Mouse (Mus musculus): ENCODE data around the gene Tyk2. TPM values are rescaled to one million over a fixed set of nuclear protein-coding genes. Genes with fewer than 3 reads are reported as not detected.

The Tyk2 gene
- polyA plus RNA-seq, 1 experiment from 2014 or later, result 13.7 TPM

DNA sequence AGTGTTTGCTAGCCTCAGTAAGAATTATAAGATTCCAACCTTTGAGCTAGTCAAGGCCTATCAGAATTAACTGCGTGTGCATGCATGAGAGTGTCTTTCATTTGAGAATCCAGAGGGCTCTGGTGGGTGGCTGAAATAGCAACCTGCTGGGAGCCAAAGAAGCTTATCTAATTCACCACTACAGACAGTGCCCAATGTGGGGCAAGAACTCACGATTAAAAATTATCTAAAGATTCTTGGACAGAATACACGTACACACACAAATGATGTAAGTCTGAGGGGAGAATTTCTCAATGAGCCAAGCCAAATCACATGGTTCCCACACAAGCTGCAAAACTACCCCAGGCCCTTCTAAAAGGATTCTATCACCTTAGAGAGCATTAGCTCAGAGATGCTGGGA lies 47.7 kb downstream of the Tyk2 start:
- 90% methylated on average over 3 of the region's 3 CpGs for WGBS
- ATAC-seq, result no peak
- H3K4me3 ChIP-seq (replicated peaks; ENCODE audit: low read length), result no peak overlapping the region
- H3K4me1 ChIP-seq (replicated peaks; ENCODE audit: control insufficient read depth, insufficient read depth, low read length), result no peaks in the 10 kb centered on the region
- no peaks in the 10 kb centered on the region for H3K27me3 ChIP-seq (replicated peaks; ENCODE audit: control insufficient read depth, insufficient read depth, low read length)
- no peak overlapping the region for H3K4me2 ChIP-seq (ENCODE audit: low read length)
- H3K36me3 ChIP-seq (ENCODE audit: control insufficient read depth, insufficient read depth), result peaks cover 54% of the 10 kb centered on the region
- no peak overlapping the region for H3K27ac ChIP-seq (ENCODE audit: low read length)
- H3K9me3 ChIP-seq (ENCODE audit: control insufficient read depth, low read length), result no peaks in the 10 kb centered on the region
- no peak overlapping the region for H3K9ac ChIP-seq (replicated peaks; ENCODE audit: low read depth, low read length)

DNA sequence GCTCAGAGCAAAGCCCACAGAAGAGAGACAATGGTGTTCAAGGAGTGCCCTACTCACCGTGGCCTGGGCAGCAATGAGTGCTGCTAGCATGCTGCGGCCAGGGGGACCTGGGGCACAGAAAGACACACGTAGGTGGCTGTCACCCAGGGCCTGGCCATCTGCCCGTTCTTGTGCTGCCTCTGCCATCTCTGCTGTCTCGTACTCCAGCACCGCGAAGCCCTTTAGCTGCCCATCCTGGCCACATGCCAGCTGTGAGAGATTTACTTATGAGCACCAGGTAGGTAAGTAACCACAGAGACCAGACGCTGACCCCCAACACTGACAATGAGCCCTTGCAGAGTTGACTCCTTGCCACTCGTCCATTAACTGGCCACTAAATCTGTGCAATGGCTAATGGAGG lies 49.9 kb downstream of the Tyk2 start:
- Histone ChIP-seq H3K4me2 (ENCODE audit: low read length) (no peak overlapping the region), H3K36me3 (ENCODE audit: control insufficient read depth, insufficient read depth) (peaks cover 51% of the 10 kb centered on the region), H3K9me3 (ENCODE audit: control insufficient read depth, low read length) (no peaks in the 10 kb centered on the region), H3K9ac (replicated peaks; ENCODE audit: low read depth, low read length) (no peak overlapping the region), H3K27me3 (replicated peaks; ENCODE audit: control insufficient read depth, insufficient read depth, low read length) (no peaks in the 10 kb centered on the region), H3K4me1 (replicated peaks; ENCODE audit: control insufficient read depth, insufficient read depth, low read length) (no peaks in the 10 kb centered on the region), H3K27ac (ENCODE audit: low read length) (no peak overlapping the region), H3K4me3 (replicated peaks; ENCODE audit: low read length) (no peak overlapping the region)
- WGBS, result 88% methylated on average over 9 of the region's 9 CpGs
- no peak for ATAC-seq

DNA sequence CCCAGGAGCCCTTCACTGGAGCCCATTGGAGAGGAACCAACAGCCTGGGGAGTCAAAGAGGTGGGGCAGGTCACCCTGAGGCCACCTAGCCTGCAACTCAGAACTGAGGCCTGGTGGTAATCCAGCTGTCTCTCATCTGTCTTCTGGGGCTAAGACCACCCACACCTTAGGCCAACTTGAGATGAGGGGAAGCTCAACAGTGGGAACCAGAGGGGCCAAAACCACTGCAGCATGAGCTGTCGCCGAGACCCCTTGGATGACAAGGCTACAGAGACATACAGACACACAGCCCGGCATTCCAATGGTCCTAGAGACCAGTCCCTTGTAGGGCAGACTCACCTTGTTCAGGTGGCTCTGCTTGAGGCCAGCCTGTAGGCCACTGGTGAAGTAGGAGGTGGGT lies 55.4 kb downstream of the Tyk2 start:
- Histone ChIP-seq H3K27me3 (replicated peaks; ENCODE audit: control insufficient read depth, insufficient read depth, low read length) (no peaks in the 10 kb centered on the region), H3K36me3 (ENCODE audit: control insufficient read depth, insufficient read depth) (peaks cover 31% of the 10 kb centered on the region), H3K4me1 (replicated peaks; ENCODE audit: control insufficient read depth, insufficient read depth, low read length) (peaks cover 15% of the 10 kb centered on the region), H3K4me3 (replicated peaks; ENCODE audit: low read length) (no peak overlapping the region), H3K27ac (ENCODE audit: low read length) (no peak overlapping the region), H3K9me3 (ENCODE audit: control insufficient read depth, low read length) (no peaks in the 10 kb centered on the region), H3K4me2 (ENCODE audit: low read length) (no peak overlapping the region), H3K9ac (replicated peaks; ENCODE audit: low read depth, low read length) (no peak overlapping the region)
- whole genome bisulfite sequencing, result 96% methylated on average over 3 of the region's 3 CpGs
- ATAC-seq, result no peak

DNA sequence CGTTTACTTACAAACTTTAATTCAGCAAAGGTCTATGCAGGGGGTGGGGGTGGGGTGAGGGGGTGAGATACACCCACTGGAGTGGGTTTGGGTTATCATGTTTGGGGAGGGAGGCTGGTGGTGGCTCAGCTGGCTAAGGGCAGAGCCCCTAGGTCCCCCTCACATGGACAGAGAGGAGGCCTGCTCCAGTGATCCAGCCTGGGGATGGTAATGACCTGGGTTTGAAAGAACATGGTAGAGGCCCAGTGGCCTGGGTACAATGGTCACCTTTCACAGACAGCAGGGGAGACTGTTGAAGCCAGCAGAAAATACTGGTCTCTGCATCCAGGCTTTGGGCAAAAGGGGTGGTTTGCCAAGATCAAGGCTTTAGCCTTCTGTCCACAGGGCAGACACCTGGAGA lies 56.9 kb downstream of the Tyk2 start:
- Histone ChIP-seq H3K27ac (ENCODE audit: low read length) (no peak overlapping the region), H3K36me3 (ENCODE audit: control insufficient read depth, insufficient read depth) (peaks cover 18% of the 10 kb centered on the region), H3K4me3 (replicated peaks; ENCODE audit: low read length) (no peak overlapping the region), H3K9ac (replicated peaks; ENCODE audit: low read depth, low read length) (no peak overlapping the region), H3K4me2 (ENCODE audit: low read length) (no peak overlapping the region; the same call in 1 of the 2 replicates), H3K27me3 (replicated peaks; ENCODE audit: control insufficient read depth, insufficient read depth, low read length) (no peaks in the 10 kb centered on the region), H3K9me3 (ENCODE audit: control insufficient read depth, low read length) (no peaks in the 10 kb centered on the region), H3K4me1 (replicated peaks; ENCODE audit: control insufficient read depth, insufficient read depth, low read length) (peaks cover 15% of the 10 kb centered on the region)
- ATAC-seq, result no peak
- WGBS, result 93% methylated on average over 1 of the region's 1 CpGs

DNA sequence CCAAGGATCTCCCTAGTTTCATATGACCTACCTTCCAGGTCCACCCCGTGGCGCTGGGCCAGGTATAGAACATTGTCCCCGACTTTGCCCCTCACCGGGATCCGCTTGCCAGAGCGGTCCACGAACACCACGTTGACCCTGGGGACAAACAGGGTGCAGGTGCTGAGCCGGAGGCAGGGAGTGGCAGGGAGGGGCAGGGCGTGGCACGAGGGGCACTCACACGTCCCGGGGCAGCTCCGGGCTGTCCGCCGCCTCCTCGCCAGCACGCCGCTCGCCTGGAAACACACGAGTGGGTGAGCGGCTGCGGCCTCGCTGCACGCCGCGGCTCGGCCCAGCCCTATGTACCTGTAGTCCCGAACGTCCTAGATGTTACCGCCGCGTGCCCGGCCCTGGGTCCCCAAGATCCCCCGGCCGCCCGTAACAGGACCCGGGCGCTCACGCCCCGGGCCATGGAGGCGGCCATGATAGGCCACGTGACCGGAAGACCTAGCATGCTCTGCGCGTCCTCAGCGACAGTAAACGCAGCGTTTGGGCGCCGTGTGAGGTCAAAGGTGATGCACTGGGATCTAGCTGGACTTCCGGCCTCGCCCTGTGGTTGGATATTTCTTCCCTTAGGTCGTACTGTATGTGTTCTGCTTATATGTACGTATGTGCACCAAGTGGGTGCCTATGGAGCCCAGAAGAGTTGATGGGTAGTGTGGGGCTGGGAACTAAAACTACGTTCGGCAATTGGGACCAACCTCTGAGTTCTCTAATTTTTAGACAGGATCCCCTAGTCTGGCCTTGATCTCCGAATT lies 57.8 kb downstream of the Tyk2 start, which contains the start of the genes Gm49373 and Fdx1l:
Gene Gm49373 (minus strand): TSS at position 53 of the 797 bp plus-strand sequence.
Gene Fdx1l (minus strand): TSS at position 571 of the 797 bp plus-strand sequence.
- peaks cover 10% of the 10 kb centered on the region for H3K36me3 ChIP-seq (ENCODE audit: control insufficient read depth, insufficient read depth)
- peak within 1 kb of the TSS; percentile 61 for H3K27ac ChIP-seq (ENCODE audit: low read length)
- ATAC-seq, result peak; percentile 96
- H3K9ac ChIP-seq (replicated peaks; ENCODE audit: low read depth, low read length), result peak within 1 kb of the TSS; percentile 88
- 1% methylated on average over 58 of the region's 58 CpGs for WGBS
- H3K4me3 ChIP-seq (replicated peaks; ENCODE audit: low read length), result peak within 1 kb of the TSS; percentile 92
- H3K4me1 ChIP-seq (replicated peaks; ENCODE audit: control insufficient read depth, insufficient read depth, low read length), result peaks cover 15% of the 10 kb centered on the region
- peak within 1 kb of the TSS; percentile 96 for H3K4me2 ChIP-seq (ENCODE audit: low read length)
- no peaks in the 10 kb centered on the region for H3K9me3 ChIP-seq (ENCODE audit: control insufficient read depth, low read length)
- H3K27me3 ChIP-seq (replicated peaks; ENCODE audit: control insufficient read depth, insufficient read depth, low read length), result no peaks in the 10 kb centered on the region

DNA sequence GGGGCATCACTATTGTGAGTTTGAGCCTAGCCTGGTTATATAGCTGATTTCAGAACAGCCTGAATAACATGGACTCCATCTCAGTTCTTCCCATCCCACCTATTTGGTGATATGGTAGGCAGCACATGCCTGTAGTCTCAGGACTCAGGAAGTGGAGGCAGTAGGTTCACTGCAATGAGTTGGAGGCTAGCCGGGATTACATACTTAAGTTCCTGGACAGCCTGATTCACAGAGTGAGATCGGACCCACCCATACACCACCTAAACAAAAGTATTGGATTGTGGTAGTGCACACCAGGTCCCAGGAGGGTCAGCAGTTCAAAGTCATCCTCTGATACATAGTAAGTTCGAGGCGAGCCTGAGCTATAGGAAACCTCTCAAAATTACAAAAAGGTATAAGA lies 58.4 kb downstream of the Tyk2 start:
- Histone ChIP-seq H3K9me3 (ENCODE audit: control insufficient read depth, low read length) (no peaks in the 10 kb centered on the region), H3K36me3 (ENCODE audit: control insufficient read depth, insufficient read depth) (peaks cover 10% of the 10 kb centered on the region), H3K4me1 (replicated peaks; ENCODE audit: control insufficient read depth, insufficient read depth, low read length) (peaks cover 15% of the 10 kb centered on the region), H3K9ac (replicated peaks; ENCODE audit: low read depth, low read length) (peak overlapping the region; percentile 88), H3K27me3 (replicated peaks; ENCODE audit: control insufficient read depth, insufficient read depth, low read length) (no peaks in the 10 kb centered on the region), H3K27ac (ENCODE audit: low read length) (no peak overlapping the region), H3K4me3 (replicated peaks; ENCODE audit: low read length) (peak overlapping the region; percentile 92), H3K4me2 (ENCODE audit: low read length) (peak overlapping the region; percentile 96)
- 0 out of 2 replicates have a peak, but pooled peaks have one; percentile 1 for ATAC-seq
- WGBS, result 15% methylated on average over 4 of the region's 4 CpGs

DNA sequence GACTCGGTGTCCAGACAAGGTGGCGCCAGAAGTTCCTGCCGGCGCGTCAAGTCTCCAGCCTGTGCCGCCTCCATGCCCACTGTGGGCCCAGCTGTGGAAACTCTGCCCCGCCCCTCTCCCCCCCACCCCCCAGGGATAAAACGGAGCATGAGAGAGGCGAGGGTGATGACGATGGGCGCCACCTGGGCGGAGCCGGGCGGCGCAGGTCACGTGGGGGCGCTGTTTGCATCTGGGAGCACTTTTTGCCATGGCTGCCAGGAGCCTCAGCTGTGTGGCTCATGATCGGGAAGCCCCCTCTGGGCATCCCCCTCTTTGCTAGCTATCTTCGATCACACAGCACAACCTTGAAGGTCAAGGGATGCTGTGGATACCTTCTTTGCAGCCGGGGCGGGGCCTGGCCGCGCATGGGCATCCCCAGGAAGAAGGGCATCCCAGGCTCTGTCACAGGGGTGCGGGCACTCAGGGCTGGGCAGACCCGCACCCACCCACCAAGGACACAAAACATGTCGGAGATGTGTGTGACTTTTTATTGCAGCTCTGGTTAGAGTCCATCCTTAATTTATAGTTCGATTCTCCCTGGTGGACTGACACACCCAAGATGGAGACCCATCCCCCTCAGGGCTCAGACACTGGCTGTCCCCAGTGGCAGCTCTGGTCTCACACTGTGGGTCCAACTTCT lies 63.9 kb downstream of the Tyk2 start, which contains the start of gene Zglp1:
Gene Zglp1 (minus strand): TSS at position 88 of the 679 bp plus-strand sequence.
- H3K9me3 ChIP-seq (ENCODE audit: control insufficient read depth, low read length), result no peaks in the 10 kb centered on the region
- no peak within 1 kb of the TSS for H3K27ac ChIP-seq (ENCODE audit: low read length)
- H3K27me3 ChIP-seq (replicated peaks; ENCODE audit: control insufficient read depth, insufficient read depth, low read length), result no peaks in the 10 kb centered on the region
- WGBS, result 86% methylated on average over 27 of the region's 27 CpGs
- H3K9ac ChIP-seq (replicated peaks; ENCODE audit: low read depth, low read length), result no peak within 1 kb of the TSS
- H3K36me3 ChIP-seq (ENCODE audit: control insufficient read depth, insufficient read depth), result peaks cover 10% of the 10 kb centered on the region
- peaks cover under 1% of the 10 kb centered on the region; the same call in 1 of the 2 replicates for H3K4me1 ChIP-seq (replicated peaks; ENCODE audit: control insufficient read depth, insufficient read depth, low read length)
- no peak within 1 kb of the TSS for H3K4me2 ChIP-seq (ENCODE audit: low read length)
- no peak for ATAC-seq
- H3K4me3 ChIP-seq (replicated peaks; ENCODE audit: low read length), result no peak within 1 kb of the TSS

DNA sequence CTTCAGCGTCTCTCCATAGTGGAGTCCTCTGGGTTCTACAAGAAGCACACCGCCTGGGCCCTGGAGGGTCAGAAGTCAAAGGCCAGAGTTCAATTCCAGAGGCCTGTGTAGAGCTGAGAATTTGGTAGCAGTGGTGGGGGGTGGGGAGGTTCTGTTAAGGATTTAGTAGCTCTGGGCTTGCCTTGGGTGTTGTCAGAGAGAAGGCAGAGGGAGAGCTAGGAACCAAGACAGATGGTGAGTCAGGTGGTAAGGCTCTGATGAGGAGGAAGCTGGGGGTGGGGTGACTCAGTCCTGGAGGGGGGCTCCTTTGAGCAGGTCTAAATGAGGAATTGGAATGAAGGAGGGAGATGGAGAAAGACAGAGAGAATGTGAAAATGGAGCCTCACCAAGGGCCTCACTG lies 68.1 kb downstream of the Tyk2 start:
- Histone ChIP-seq H3K27ac (ENCODE audit: low read length) (no peak overlapping the region), H3K36me3 (ENCODE audit: control insufficient read depth, insufficient read depth) (peaks cover 10% of the 10 kb centered on the region), H3K27me3 (replicated peaks; ENCODE audit: control insufficient read depth, insufficient read depth, low read length) (no peaks in the 10 kb centered on the region), H3K4me1 (replicated peaks; ENCODE audit: control insufficient read depth, insufficient read depth, low read length) (no peaks in the 10 kb centered on the region), H3K9ac (replicated peaks; ENCODE audit: low read depth, low read length) (no peak overlapping the region), H3K9me3 (ENCODE audit: control insufficient read depth, low read length) (no peaks in the 10 kb centered on the region), H3K4me3 (replicated peaks; ENCODE audit: low read length) (no peak overlapping the region), H3K4me2 (ENCODE audit: low read length) (no peak overlapping the region)
- ATAC-seq, result no peak
- WGBS, result 87% methylated on average over 2 of the region's 2 CpGs
